Mouse (Mus musculus) testis, adult 2 months (tissue): ENCODE results near the gene Trio.

Experiments
- CTCF ChIP-seq: fragments of 200-500 bp; IDR thresholded peaks from 2 replicates; pipeline ENCODE4 v1.5.1; 2012; ENCODE audit warnings: low read depth, mild to moderate bottlenecking, inconsistent platforms, low read length, moderate library complexity; ENCODE audit not compliant: control insufficient read depth, insufficient read depth, insufficient replicate concordance
- POLR2A ChIP-seq: fragments of 200-500 bp; IDR thresholded peaks from 2 replicates; pipeline ENCODE4 v1.6.1; 2012; ENCODE audit warnings: low read depth, mild to moderate bottlenecking, inconsistent platforms, low read length, moderate library complexity; ENCODE audit not compliant: control insufficient read depth

DNA sequence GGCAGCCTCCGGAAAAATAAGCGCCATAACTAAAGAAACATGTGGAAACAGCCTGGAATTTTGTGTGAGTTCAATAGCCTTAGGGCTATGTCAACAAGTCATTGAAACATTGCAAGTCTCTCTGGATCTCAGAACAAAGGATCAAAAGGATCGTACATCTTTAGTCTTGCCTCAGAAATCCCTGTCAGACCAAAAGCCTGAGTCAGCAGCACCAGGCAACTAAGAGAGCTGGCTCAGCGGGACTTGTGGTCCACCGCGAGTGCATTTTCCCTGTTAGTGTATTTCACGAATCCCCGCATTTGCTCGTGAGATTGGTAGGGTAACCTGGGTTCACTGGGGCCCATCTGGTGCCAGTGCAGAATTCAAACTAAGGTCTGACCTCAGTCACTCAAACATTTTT lies 343.0 kb downstream of the Trio start:
- no peak for TF ChIP-seq CTCF
- no peak for TF ChIP-seq POLR2A
